Mouse (Mus musculus): ENCODE measurements around the gene Ppp3r2. TPM values are rescaled to one million over a fixed set of nuclear protein-coding genes. Genes with fewer than 3 reads are reported as not detected.

Ppp3r2 gene
- polyA plus RNA-seq, 1 experiment from 2014 or later: 0.08 TPM

Other genes with a start within 250 kb of the Ppp3r2 start
- 2.4 TPM in 2 replicates for gene Acnat1, start 208.1 kb downstream of the Ppp3r2 start, polyA plus RNA-seq (2015; fragmentation: Nextera tagmentation; extraction: Ambion mirVana)
- 0.06 and 0.36 TPM in 2 replicates for gene Baat, start 175.5 kb downstream of the Ppp3r2 start, polyA plus RNA-seq (2015; fragmentation: Nextera tagmentation; extraction: Ambion mirVana)
- gene Mrpl50, start 160.9 kb downstream of the Ppp3r2 start, polyA plus RNA-seq (2015; fragmentation: Nextera tagmentation; extraction: Ambion mirVana): 86.3 and 87.7 TPM in 2 replicates
- 5.8 and 6.0 TPM in 2 replicates for gene Zfp189, start 160.8 kb downstream of the Ppp3r2 start, polyA plus RNA-seq (2015; fragmentation: Nextera tagmentation; extraction: Ambion mirVana)
- gene Aldob, start 132.5 kb downstream of the Ppp3r2 start, polyA plus RNA-seq (2015; fragmentation: Nextera tagmentation; extraction: Ambion mirVana): 68.3 and 84.5 TPM in 2 replicates
- 34.2 and 34.4 TPM in 2 replicates for gene Tmem246, start 84.1 kb downstream of the Ppp3r2 start, polyA plus RNA-seq (2015; fragmentation: Nextera tagmentation; extraction: Ambion mirVana)
- 31.8 and 33.0 TPM in 2 replicates for gene Rnf20, start 50.0 kb downstream of the Ppp3r2 start, polyA plus RNA-seq (2015; fragmentation: Nextera tagmentation; extraction: Ambion mirVana)
- 0.71 and 1.1 TPM in 2 replicates for gene Grin3a, start 163.7 kb upstream of the Ppp3r2 start, polyA plus RNA-seq (2015; fragmentation: Nextera tagmentation; extraction: Ambion mirVana)

All from stomach, embryonic 16.5 days (tissue).